Mouse (Mus musculus) liver, adult 2 months (tissue): ENCODE data around the gene Cntnap4. TPM values are rescaled to one million over a fixed set of nuclear protein-coding genes. Genes with fewer than 3 reads are reported as not detected.

Experiments used
- DNase-seq: peaks from one replicate; pipeline ENCODE4 v3.0.0-alpha.2; 2011; ENCODE audit warnings: low read depth, low spot score; ENCODE audit errors: extremely low read depth
- H3K27ac ChIP-seq: fragments of 200-500 bp; replicated peaks from 2 replicates; pipeline ENCODE4 v1.5.1; 2012; ENCODE audit warnings: low read depth, mild to moderate bottlenecking, control low read depth, inconsistent platforms, low read length; ENCODE audit not compliant: insufficient read depth
- H3K27me3 ChIP-seq: fragments of 200-500 bp; 2 replicates; pipeline ENCODE4 v1.6.1; 2012; ENCODE audit warnings: mild to moderate bottlenecking, moderate library complexity, low read length, inconsistent platforms; ENCODE audit not compliant: control insufficient read depth, insufficient read depth
- H3K36me3 ChIP-seq: fragments of 200-500 bp; 2 replicates; pipeline ENCODE4 v1.6.1; 2012; ENCODE audit warnings: low read length, inconsistent platforms; ENCODE audit not compliant: control insufficient read depth, insufficient read depth
- H3K4me1 ChIP-seq: fragments of 200-500 bp; 2 replicates; pipeline ENCODE4 v1.6.1; 2011; ENCODE audit warnings: low read length; ENCODE audit not compliant: control insufficient read depth, insufficient read depth
- H3K4me3 ChIP-seq: fragments of 200-500 bp; 2 replicates; pipeline ENCODE4 v1.5.1; 2011; ENCODE audit warnings: low read depth, mild to moderate bottlenecking, control low read depth, low read length, moderate library complexity; ENCODE audit not compliant: insufficient read depth
- H3K79me2 ChIP-seq: fragments of 200-500 bp; 2 replicates; pipeline ENCODE4 v1.6.1; 2012; ENCODE audit warnings: inconsistent platforms, mild to moderate bottlenecking, low read length, moderate library complexity; ENCODE audit not compliant: control insufficient read depth, insufficient read depth
- H3K9ac ChIP-seq: fragments of 200-500 bp; 2 replicates; pipeline ENCODE4 v1.6.1; 2012; ENCODE audit warnings: low read depth, mild to moderate bottlenecking, control low read depth, inconsistent platforms, low read length
- CTCF ChIP-seq: fragments of 200-500 bp; IDR thresholded peaks from 2 replicates; pipeline ENCODE4 v1.5.1; 2011; ENCODE audit warnings: low read depth, low read length, control low read depth
- POLR2A ChIP-seq: fragments of 200-500 bp; IDR thresholded peaks from 2 replicates; pipeline ENCODE4 v1.6.1; 2011; ENCODE audit warnings: low read length, control low read depth; ENCODE audit not compliant: insufficient read depth; ENCODE audit errors: extremely low read depth
- WGBS: fragments of 180-500 bp; shearing (Covaris S2); methylation state at CpG from one replicate; pipeline ENCODE4 v1.1.7; 2018; 5-methylcytosine and 5-hydroxymethylcytosine counted together
- polyA plus RNA-seq: library from polyadenylated mRNA; depleted of rRNA; stranded (reverse); fragments of >200 nt; gene quantifications from 2 replicates; pipeline ENCODE4 v1.2.3, GENCODE M21; 2012
- total RNA-seq: library from RNA; depleted of rRNA; stranded (reverse); fragments of >200 nt; gene quantifications from 2 replicates; pipeline ENCODE4 v1.2.3, GENCODE M21; 2014

Cntnap4 gene
- total and polyA plus RNA-seq, 2 experiments, result not detected

- Histone ChIP-seq H3K79me2 (no peaks in the 10 kb centered on the region), H3K36me3 (no peaks in the 10 kb centered on the region), H3K4me3 (no peak overlapping the region), H3K9ac (no peak overlapping the region), H3K4me1 (no peaks in the 10 kb centered on the region), H3K27ac (no peak overlapping the region), H3K27me3 (no peaks in the 10 kb centered on the region)
- TF ChIP-seq CTCF, result no peak
- no peak for TF ChIP-seq POLR2A
- 82% methylated on average over 5 of the region's 5 CpGs for WGBS
- DNase-seq, result no peak
Observed at GRCm38 (mm10) chr8:112922789-112923188, 352.9 kb downstream of the Cntnap4 start.
